Mouse (Mus musculus) liver, embryonic 16.5 days (tissue): ENCODE results near the gene Txlng. TPM values are rescaled to one million over a fixed set of nuclear protein-coding genes. Genes with fewer than 3 reads are reported as not detected.
A peak's percentile ranks its signal among the peaks of the same experiment; 100 is the strongest.

Experiments
- ATAC-seq: fragments of 200-750 bp; cut with Nextera tagmentation; 2 replicates; pipeline ENCODE4 v1.8.0; 2017; ENCODE audit warnings: low read depth, mild to moderate bottlenecking, moderate number of reproducible peaks, moderate library complexity
- H3K27ac ChIP-seq: fragments of 300-500 bp; sonication (generic); 2 replicates; pipeline ENCODE4 v1.5.1; 2014; ENCODE audit warnings: mild to moderate bottlenecking, low read length
- H3K27me3 ChIP-seq: fragments of 300-500 bp; sonication (generic); 2 replicates; pipeline ENCODE4 v1.6.1; 2014; ENCODE audit warnings: low read depth, low read length, mixed read lengths; ENCODE audit not compliant: control insufficient read depth, insufficient read depth
- H3K36me3 ChIP-seq: fragments of 300-500 bp; sonication (generic); 2 replicates; pipeline ENCODE4 v1.6.1; 2014; ENCODE audit warnings: mild to moderate bottlenecking; ENCODE audit not compliant: control insufficient read depth, insufficient read depth
- H3K4me1 ChIP-seq: fragments of 300-500 bp; sonication (generic); 2 replicates; pipeline ENCODE4 v1.6.1; 2014; ENCODE audit warnings: low read depth, low read length, mixed read lengths; ENCODE audit not compliant: control insufficient read depth
- H3K4me2 ChIP-seq: fragments of 300-500 bp; sonication (generic); 2 replicates; pipeline ENCODE4 v1.6.1; 2014; ENCODE audit warnings: low read depth, low read length, mixed read lengths
- H3K4me3 ChIP-seq: fragments of 300-500 bp; sonication (generic); 2 replicates; pipeline ENCODE4 v1.5.1; 2014; ENCODE audit warnings: low read depth, mild to moderate bottlenecking, low read length
- H3K9ac ChIP-seq: fragments of 300-500 bp; sonication (generic); 2 replicates; pipeline ENCODE4 v1.6.1; 2014; ENCODE audit warnings: low read depth, low read length
- H3K9me3 ChIP-seq: fragments of 300-500 bp; sonication (generic); replicated peaks from 2 replicates; pipeline ENCODE4 v1.6.1; 2016; ENCODE audit warnings: low read length; ENCODE audit not compliant: control insufficient read depth
- WGBS: fragments of 180-500 bp; shearing (Covaris S2); extraction: QIAGEN DNeasy Blood & Tissue Kit; methylation state at CpG from one replicate; pipeline ENCODE4 v1.1.7; 2014; ENCODE audit not compliant: insufficient replicate concordance; 5-methylcytosine and 5-hydroxymethylcytosine counted together
- polyA plus RNA-seq: library from polyadenylated mRNA; unstranded; fragments of >200 nt; fragmentation: Nextera tagmentation; extraction: Ambion mirVana; gene quantifications from 2 replicates; pipeline ENCODE4 v1.2.1, GENCODE M21; 2015

Txlng gene
- polyA plus RNA-seq, 1 experiment from 2014 or later: 7.8 TPM

- Histone ChIP-seq H3K9me3 (no peaks in the 10 kb centered on the region), H3K27ac (no peak overlapping the region), H3K9ac (no peak overlapping the region), H3K36me3 (no peaks in the 10 kb centered on the region; the same call in none of the 2 replicates), H3K4me1 (no peaks in the 10 kb centered on the region), H3K4me2 (no peak overlapping the region), H3K27me3 (no peaks in the 10 kb centered on the region), H3K4me3 (no peak overlapping the region)
- 42% methylated on average over 1 of the region's 1 CpGs for WGBS
- no peak for ATAC-seq
These were observed 40.9 kb downstream of the Txlng start for GRCm38 (mm10) chrX:162788372-162788771.

GRCm38 (mm10) chrX:162770726-162771125 is 58.5 kb downstream of the Txlng start:
- no peak for ATAC-seq
- Histone ChIP-seq H3K36me3 (peaks cover 21% of the 10 kb centered on the region), H3K27me3 (no peaks in the 10 kb centered on the region), H3K4me3 (no peak overlapping the region), H3K9me3 (no peaks in the 10 kb centered on the region), H3K4me1 (no peaks in the 10 kb centered on the region), H3K9ac (no peak overlapping the region), H3K4me2 (no peak overlapping the region), H3K27ac (no peak overlapping the region)
- WGBS: 48% methylated on average over 1 of the region's 1 CpGs

GRCm38 (mm10) chrX:162761716-162762395 is 67.4 kb downstream of the Txlng start:
- H3K4me2 ChIP-seq: peak overlapping the region; percentile 73
- H3K9me3 ChIP-seq: no peaks in the 10 kb centered on the region
- H3K9ac ChIP-seq: peak overlapping the region; percentile 78
- no peak for ATAC-seq
- no peak overlapping the region for H3K27ac ChIP-seq
- WGBS: 39% methylated on average over 9 of the region's 9 CpGs
- H3K4me1 ChIP-seq: peaks cover 7% of the 10 kb centered on the region
- H3K27me3 ChIP-seq: no peaks in the 10 kb centered on the region
- H3K36me3 ChIP-seq: no peaks in the 10 kb centered on the region; the same call in none of the 2 replicates
- peak overlapping the region; percentile 79 for H3K4me3 ChIP-seq

- no peaks in the 10 kb centered on the region for H3K9me3 ChIP-seq
- no peaks in the 10 kb centered on the region for H3K27me3 ChIP-seq
- H3K4me3 ChIP-seq: peak overlapping the region; percentile 79
- WGBS: 17% methylated on average over 32 of the region's 50 CpGs
- no peak for ATAC-seq
- H3K36me3 ChIP-seq: no peaks in the 10 kb centered on the region; the same call in 1 of the 2 replicates
- H3K9ac ChIP-seq: peak overlapping the region; percentile 78
- H3K27ac ChIP-seq: peak overlapping the region; percentile 91
- H3K4me1 ChIP-seq: peaks cover 7% of the 10 kb centered on the region
- peak overlapping the region; percentile 73 for H3K4me2 ChIP-seq
These were observed 68.2 kb downstream of the Txlng start for GRCm38 (mm10) chrX:162760958-162761515.

- 13% methylated on average over 59 of the region's 100 CpGs for WGBS
- no peaks in the 10 kb centered on the region for H3K9me3 ChIP-seq
These were observed 68.9 kb downstream of the Txlng start, which contains the start of gene Rbbp7 for GRCm38 (mm10) chrX:162760115-162760942. Gene Rbbp7 (plus strand): TSS chrX:162760402.

GRCm38 (mm10) chrX:162759251-162760114 is 69.8 kb downstream of the Txlng start:
- peaks cover 7% of the 10 kb centered on the region for H3K4me1 ChIP-seq
- H3K9me3 ChIP-seq: no peaks in the 10 kb centered on the region
- H3K27ac ChIP-seq: peak overlapping the region; percentile 82
- WGBS: 21% methylated on average over 31 of the region's 32 CpGs
- H3K9ac ChIP-seq: peak overlapping the region; percentile 63
- H3K4me3 ChIP-seq: peak overlapping the region; percentile 79
- ATAC-seq: no peak
- H3K36me3 ChIP-seq: no peaks in the 10 kb centered on the region; the same call in 1 of the 2 replicates
- no peaks in the 10 kb centered on the region for H3K27me3 ChIP-seq
- peak overlapping the region; percentile 69 for H3K4me2 ChIP-seq

More at GRCm38 (mm10) chrX:162760115-162760942, 68.9 kb downstream of the Txlng start, which contains the start of gene Rbbp7:
- Histone ChIP-seq H3K27me3 (no peaks in the 10 kb centered on the region), H3K4me3 (peak within 1 kb of the TSS; percentile 79), H3K4me2 (peak within 1 kb of the TSS; percentile 73), H3K9ac (peak within 1 kb of the TSS; percentile 78), H3K27ac (peak within 1 kb of the TSS; percentile 91), H3K4me1 (peaks cover 7% of the 10 kb centered on the region), H3K36me3 (no peaks in the 10 kb centered on the region; the same call in 1 of the 2 replicates)
- peak; percentile 96 for ATAC-seq

GRCm38 (mm10) chrX:162756058-162756457 is 73.2 kb downstream of the Txlng start:
- Histone ChIP-seq H3K4me3 (no peak overlapping the region), H3K9ac (no peak overlapping the region), H3K27me3 (no peaks in the 10 kb centered on the region), H3K4me2 (no peak overlapping the region), H3K27ac (no peak overlapping the region), H3K36me3 (no peaks in the 10 kb centered on the region), H3K4me1 (peaks cover 7% of the 10 kb centered on the region), H3K9me3 (no peaks in the 10 kb centered on the region)
- WGBS: 60% methylated on average over 7 of the region's 7 CpGs
- no peak for ATAC-seq

GRCm38 (mm10) chrX:162754314-162754713 is 74.9 kb downstream of the Txlng start:
- no peak overlapping the region for H3K4me2 ChIP-seq
- H3K27ac ChIP-seq: no peak overlapping the region
- no peak for ATAC-seq

More at GRCm38 (mm10) chrX:162754314-162754713, 74.9 kb downstream of the Txlng start:
- H3K27me3 ChIP-seq: no peaks in the 10 kb centered on the region
- H3K4me1 ChIP-seq: peaks cover 4% of the 10 kb centered on the region
- H3K9me3 ChIP-seq: no peaks in the 10 kb centered on the region
- no peak overlapping the region for H3K9ac ChIP-seq
- no peak overlapping the region for H3K4me3 ChIP-seq
- no peaks in the 10 kb centered on the region for H3K36me3 ChIP-seq
- WGBS: 64% methylated on average over 4 of the region's 4 CpGs
